Mouse (Mus musculus) hindbrain, embryonic 12.5 days (tissue): Measurements from ENCODE around the gene Tmem181a. TPM values are rescaled to one million over a fixed set of nuclear protein-coding genes. Genes with fewer than 3 reads are reported as not detected.
"Not testable (repeated sequence)": the region's sequence is repeated elsewhere in the genome, so short reads cannot be mapped to it uniquely, and the experiment has no call there.

Experiments
- ATAC-seq: fragments of 200-750 bp; cut with Nextera tagmentation; 2 replicates; pipeline ENCODE4 v1.8.0; 2017; ENCODE audit warnings: moderate TSS enrichment; ENCODE audit not compliant: low FRiP score
- H3K27ac ChIP-seq: fragments of 300-500 bp; sonication (generic); 2 replicates; pipeline ENCODE4 v1.5.1; 2016; ENCODE audit warnings: mild to moderate bottlenecking
- H3K27me3 ChIP-seq: fragments of 300-500 bp; sonication (generic); 2 replicates; pipeline ENCODE4 v1.6.1; 2016; ENCODE audit warnings: mild to moderate bottlenecking
- H3K36me3 ChIP-seq: fragments of 300-500 bp; sonication (generic); 2 replicates; pipeline ENCODE4 v1.6.1; 2016; ENCODE audit warnings: mild to moderate bottlenecking
- H3K4me1 ChIP-seq: fragments of 300-500 bp; sonication (generic); 2 replicates; pipeline ENCODE4 v1.6.1; 2016
- H3K4me2 ChIP-seq: fragments of 300-500 bp; sonication (generic); replicated peaks from 2 replicates; pipeline ENCODE4 v1.6.1; 2016; ENCODE audit warnings: mild to moderate bottlenecking
- H3K4me3 ChIP-seq: fragments of 300-500 bp; sonication (generic); 2 replicates; pipeline ENCODE4 v1.5.1; 2016; ENCODE audit warnings: mild to moderate bottlenecking
- H3K9ac ChIP-seq: fragments of 300-500 bp; sonication (generic); 2 replicates; pipeline ENCODE4 v1.6.1; 2016; ENCODE audit warnings: mild to moderate bottlenecking, moderate library complexity
- H3K9me3 ChIP-seq: fragments of 300-500 bp; sonication (generic); replicated peaks from 2 replicates; pipeline ENCODE4 v1.6.1; 2016; ENCODE audit warnings: mild to moderate bottlenecking
- WGBS: fragments of 180-500 bp; shearing (Covaris S2); methylation state at CpG from one replicate; pipeline ENCODE4 v1.1.7; 2016; 5-methylcytosine and 5-hydroxymethylcytosine counted together
- polyA plus RNA-seq: library from polyadenylated mRNA; unstranded; fragments of >200 nt; fragmentation: Nextera tagmentation; extraction: Ambion mirVana; gene quantifications from 2 replicates; pipeline ENCODE4 v1.2.1, GENCODE M21; 2016

Gene Tmem181a
- polyA plus RNA-seq, 1 experiment from 2014 or later = 37.5 TPM

DNA sequence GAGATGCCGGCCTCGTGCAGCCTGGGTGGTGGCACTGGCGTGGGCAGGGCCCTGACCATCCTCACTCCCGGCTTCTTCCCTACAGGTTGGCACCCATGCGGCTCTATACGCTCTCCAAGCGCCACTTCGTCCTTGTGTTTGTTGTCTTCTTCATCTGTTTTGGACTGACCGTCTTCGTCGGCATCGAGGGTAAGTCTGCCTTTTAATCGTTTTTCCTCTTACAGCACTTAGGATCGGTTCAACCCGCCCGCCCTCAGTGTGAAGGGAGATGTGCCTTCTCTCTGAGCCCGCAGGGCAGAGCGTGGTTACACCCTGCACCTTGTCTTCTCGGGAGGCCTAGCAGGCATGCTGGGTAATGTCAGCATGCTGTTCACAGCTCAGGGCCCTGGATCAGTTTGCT lies 23.9 kb downstream of the Tmem181a start:
- 95% methylated on average over 17 of the region's 19 CpGs for WGBS
- not testable (repeated sequence) for H3K27me3 ChIP-seq, H3K4me3 ChIP-seq, H3K36me3 ChIP-seq, H3K9ac ChIP-seq, H3K4me2 ChIP-seq, H3K4me1 ChIP-seq, H3K9me3 ChIP-seq, H3K27ac ChIP-seq, ATAC-seq

DNA sequence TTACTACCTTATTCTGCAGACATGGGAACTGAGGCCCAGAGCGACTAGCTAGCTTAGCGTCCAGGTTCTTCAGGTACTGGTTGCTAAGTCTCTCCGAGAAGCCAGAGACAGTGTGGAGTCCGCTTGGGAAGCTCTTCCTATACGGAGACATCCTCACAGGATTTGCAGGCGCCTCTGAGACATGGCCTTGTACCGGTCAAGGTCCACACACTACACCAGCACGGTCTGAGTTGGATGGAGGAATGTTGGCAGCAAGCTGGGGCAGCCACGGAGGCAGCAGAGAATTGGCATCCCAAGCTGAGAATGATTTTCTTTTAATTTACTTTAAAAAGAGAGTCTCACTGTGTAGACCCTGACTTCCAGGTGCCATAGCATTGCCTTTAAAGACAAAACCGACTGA lies 26.5 kb downstream of the Tmem181a start:
- H3K36me3 ChIP-seq, ATAC-seq, H3K4me1 ChIP-seq, H3K4me2 ChIP-seq, H3K9ac ChIP-seq, H3K27me3 ChIP-seq, H3K27ac ChIP-seq, H3K4me3 ChIP-seq, H3K9me3 ChIP-seq: not testable (repeated sequence)
- 96% methylated on average over 8 of the region's 10 CpGs for WGBS

DNA sequence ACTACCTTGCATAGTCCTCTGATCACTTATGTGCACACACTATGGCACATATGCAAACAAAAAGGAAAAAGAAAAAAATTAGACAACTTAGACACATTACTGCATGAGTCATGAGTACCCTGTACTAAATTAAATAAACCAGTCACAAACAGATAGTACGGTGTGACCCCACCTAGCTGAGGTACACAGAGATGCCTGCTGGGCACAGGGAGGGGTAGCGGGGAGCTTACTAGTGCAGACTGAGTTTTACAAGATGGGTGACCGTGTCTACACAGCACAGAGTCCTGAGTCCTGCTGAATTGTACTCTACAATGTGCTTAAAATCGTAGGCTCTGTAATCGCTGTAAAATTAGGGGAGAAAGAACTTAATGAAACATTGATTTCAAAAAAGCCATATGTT lies 29.5 kb downstream of the Tmem181a start:
- 97% methylated on average over 5 of the region's 5 CpGs for WGBS
- ATAC-seq, H3K27me3 ChIP-seq, H3K4me1 ChIP-seq, H3K36me3 ChIP-seq, H3K4me2 ChIP-seq, H3K9me3 ChIP-seq, H3K9ac ChIP-seq, H3K4me3 ChIP-seq, H3K27ac ChIP-seq: not testable (repeated sequence)

DNA sequence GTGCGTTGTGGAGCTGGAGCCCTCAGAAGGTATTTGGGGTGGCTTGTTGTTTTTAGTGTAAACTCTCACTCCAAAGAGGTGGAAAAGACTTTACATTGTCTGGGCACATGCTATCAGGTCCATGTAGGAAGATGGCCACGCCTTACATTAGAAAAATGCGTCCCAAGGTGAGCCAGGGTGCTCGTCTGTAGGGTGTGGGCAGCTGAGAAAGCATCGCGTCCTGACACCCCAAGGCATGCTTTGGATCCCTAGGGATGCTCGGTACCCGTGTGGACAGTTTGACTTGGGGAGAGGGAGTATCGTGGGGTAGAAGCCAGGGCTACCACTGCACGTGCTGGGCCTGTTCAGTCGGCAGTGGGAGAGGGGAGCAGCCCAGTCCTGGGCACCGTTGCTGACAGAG lies 32.4 kb downstream of the Tmem181a start:
- H3K9ac ChIP-seq, H3K4me2 ChIP-seq, H3K4me1 ChIP-seq, ATAC-seq, H3K9me3 ChIP-seq, H3K27ac ChIP-seq, H3K36me3 ChIP-seq, H3K27me3 ChIP-seq, H3K4me3 ChIP-seq: not testable (repeated sequence)
- WGBS = 95% methylated on average over 12 of the region's 12 CpGs

DNA sequence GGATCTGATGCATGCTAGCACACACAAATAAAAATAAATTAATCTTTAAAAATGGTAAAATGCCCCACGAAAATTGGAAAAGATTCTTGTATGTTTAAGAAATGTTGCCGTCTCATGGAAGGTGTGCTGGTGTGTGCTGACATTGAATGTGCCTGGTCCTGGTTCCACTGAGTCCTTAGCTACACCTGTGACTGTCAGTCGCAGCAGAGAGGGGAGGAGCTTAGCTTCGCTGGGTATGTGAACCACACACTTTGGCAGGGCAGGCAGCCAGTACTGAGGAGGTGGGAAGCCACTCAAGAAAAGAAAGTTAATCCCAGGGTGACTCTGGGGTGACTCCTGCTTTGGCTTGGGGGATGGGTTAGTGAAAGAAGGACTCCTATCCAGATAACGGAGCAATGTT lies 37.2 kb downstream of the Tmem181a start:
- not testable (repeated sequence) for ATAC-seq, H3K9me3 ChIP-seq
- 100% methylated on average over 1 of the region's 5 CpGs for WGBS

DNA sequence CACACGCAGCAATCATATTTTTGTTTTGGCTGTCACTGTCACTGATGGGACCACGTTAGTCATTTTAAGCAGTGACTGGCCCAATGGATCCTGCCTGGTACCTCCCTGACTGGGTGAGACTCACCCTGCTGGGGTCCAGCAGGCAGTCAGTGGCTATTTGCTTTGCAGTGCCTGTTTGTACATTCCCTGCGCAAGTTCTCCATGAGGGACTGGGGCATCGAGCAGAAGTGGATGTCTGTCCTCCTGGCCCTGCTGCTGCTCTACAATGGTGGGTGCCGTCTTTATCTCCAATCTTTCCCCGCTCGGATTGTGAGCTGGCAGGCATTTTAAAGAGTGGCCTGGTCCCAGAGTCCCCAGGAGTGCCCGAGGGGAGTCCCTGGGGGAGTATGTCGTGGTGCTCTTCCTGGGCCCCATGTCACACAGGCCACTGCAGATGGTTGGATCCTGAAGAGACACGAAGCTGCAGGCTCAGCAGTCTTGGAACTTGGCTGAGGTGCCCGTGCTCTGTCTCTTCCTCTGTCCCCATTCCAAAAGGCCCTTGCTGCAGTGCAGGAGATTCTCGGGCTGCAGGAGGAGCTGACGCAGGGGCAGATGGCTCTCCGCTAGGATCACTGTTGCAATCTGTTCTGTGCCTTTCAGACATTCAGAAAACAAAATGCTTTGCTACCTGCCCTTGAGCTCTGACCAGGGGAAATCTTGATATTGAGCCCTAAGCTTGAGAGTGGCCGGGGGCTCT lies 40.6 kb downstream of the Tmem181a start:
- not testable (repeated sequence) for H3K36me3 ChIP-seq, H3K9me3 ChIP-seq, H3K27ac ChIP-seq, H3K4me2 ChIP-seq, H3K4me3 ChIP-seq, H3K27me3 ChIP-seq, ATAC-seq, H3K4me1 ChIP-seq, H3K9ac ChIP-seq
- 91% methylated on average over 9 of the region's 15 CpGs for WGBS

More for the DNA sequence above, 37.2 kb downstream of the Tmem181a start:
- H3K4me3 ChIP-seq, H3K4me2 ChIP-seq, H3K27ac ChIP-seq, H3K4me1 ChIP-seq, H3K9ac ChIP-seq, H3K36me3 ChIP-seq, H3K27me3 ChIP-seq: not testable (repeated sequence)

DNA sequence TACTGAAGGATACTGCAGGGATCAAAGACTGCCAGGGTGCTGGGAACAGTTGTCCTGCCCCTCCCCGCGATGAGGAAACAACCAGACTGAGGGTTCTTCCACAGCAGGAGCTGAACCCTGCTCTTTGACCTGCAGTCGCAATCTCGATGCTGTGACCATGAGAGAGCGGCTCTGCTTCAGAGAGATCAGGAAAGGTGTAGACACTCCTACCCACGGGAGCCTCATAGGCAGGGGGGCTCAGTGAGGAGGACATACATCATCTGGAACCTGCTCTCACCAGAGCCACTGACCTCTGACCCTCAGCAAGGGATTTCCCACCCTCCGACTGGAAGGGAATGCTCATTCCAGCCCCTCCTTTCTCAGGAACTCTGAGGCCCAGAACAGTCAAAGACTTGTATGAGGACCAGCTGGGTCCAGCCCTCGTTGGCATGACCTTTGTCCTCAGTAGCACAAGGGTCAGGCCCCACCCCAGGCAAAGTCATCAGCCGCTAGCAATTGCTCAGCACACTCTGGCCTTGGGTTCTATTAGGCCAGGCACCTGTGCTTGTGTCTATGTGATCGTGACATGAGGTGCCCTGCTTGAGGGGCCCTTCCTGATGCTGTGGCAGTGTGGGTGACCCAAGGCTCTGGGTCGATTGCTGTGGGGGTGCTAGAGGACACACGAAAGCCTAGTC lies 43.7 kb downstream of the Tmem181a start:
- not testable (repeated sequence) for H3K27ac ChIP-seq, H3K4me3 ChIP-seq, H3K4me1 ChIP-seq, H3K9me3 ChIP-seq, ATAC-seq, H3K36me3 ChIP-seq, H3K27me3 ChIP-seq, H3K9ac ChIP-seq, H3K4me2 ChIP-seq
- WGBS = 70% methylated on average over 8 of the region's 12 CpGs

DNA sequence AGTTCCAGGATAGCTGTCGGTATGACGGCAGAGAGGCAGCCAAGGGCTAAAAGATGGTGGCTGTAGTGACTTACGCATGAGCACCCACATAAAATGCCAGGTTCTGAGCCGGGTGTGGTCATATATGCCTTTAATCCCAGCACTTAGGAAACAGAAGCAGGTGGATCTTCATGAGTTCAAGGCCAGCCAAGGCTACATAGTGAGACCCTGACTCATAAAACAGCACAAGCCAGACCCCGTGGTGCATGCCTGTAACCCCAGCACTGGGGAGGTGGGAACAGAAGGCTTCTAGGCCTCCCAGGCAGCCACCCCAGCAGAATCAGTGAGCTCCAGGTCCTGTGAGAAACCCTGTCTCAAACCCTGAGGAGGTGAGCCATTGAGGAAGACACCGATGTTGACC lies 48.2 kb downstream of the Tmem181a start:
- not testable (repeated sequence) for H3K36me3 ChIP-seq, H3K27ac ChIP-seq, H3K27me3 ChIP-seq, H3K9me3 ChIP-seq, H3K4me1 ChIP-seq, H3K4me3 ChIP-seq, H3K9ac ChIP-seq, H3K4me2 ChIP-seq, ATAC-seq
- WGBS = 91% methylated on average over 5 of the region's 6 CpGs

DNA sequence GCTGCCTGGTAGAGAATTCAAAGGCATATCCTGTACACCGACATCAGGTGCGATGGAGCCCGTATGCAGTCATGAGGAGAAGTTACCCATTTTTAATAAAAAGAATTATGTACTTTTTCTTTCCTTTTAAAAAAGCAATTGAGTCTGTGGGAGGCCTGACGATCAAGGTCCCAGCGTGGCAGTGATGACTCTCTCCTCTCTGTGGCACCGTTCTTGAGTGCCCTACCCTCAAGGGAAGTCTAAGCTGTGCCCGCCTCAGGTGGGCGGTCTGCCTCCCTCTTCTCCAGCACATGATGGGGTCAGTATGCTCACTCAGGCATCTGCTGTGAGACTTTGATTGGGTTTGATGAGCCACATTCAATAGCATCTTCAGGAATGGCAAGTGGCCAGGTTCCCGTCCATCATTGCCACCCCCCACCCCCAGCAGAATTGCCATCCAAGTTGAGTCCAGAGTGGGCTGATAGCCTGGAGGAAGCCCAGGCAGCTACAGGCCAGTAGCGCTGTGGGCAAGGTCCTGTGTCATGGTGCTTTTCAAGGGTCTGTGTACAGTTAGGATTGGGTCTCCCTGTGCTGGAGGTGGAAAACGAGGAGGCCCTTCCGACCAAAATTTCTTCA lies 49.1 kb downstream of the Tmem181a start:
- not testable (repeated sequence) for H3K27me3 ChIP-seq, H3K4me3 ChIP-seq, H3K36me3 ChIP-seq, ATAC-seq, H3K4me1 ChIP-seq, H3K9me3 ChIP-seq, H3K4me2 ChIP-seq, H3K27ac ChIP-seq, H3K9ac ChIP-seq
- 87% methylated on average over 12 of the region's 12 CpGs for WGBS

DNA sequence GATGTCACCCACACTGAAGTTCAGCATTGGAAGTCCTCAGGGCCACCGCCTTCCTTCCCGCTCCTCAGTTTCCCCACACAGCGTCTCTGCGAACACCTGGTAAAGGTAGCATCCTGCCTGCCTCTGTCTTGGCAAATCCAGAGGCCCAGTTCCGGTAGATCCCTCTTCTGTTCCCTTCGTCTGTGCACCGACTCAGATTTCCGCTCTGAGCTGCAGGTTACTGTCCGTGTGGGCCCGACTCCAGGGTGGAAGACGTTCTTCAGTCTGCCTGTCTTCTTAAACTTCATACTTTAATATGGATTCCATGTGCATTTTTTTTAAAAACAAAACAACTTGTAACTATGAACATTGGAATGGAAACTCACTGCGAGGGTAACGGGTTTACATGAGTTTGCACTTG lies 49.8 kb downstream of the Tmem181a start:
- not testable (repeated sequence) for H3K27ac ChIP-seq, H3K27me3 ChIP-seq, H3K4me2 ChIP-seq, H3K9ac ChIP-seq, ATAC-seq, H3K4me3 ChIP-seq, H3K36me3 ChIP-seq, H3K9me3 ChIP-seq, H3K4me1 ChIP-seq
- WGBS = 97% methylated on average over 11 of the region's 13 CpGs

DNA sequence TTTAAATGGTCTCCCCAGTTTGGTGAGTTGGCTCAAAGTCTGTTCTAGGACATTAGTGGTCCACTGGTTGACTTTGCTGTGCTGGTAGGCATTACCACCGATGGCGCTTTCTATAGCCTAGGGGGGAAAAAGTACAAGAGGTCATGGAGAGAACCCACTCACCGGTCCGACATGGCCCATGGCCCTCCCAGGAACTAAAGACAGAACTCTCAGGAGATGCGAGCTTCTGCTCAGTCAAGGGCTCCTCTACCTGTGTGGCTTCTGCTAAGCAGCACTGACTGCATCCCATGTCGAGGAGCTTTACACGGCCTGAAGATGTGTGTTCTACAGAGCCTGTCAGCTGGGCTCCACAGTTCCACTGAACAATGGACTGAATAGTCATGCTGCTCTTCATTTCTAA lies 55.1 kb downstream of the Tmem181a start:
- ATAC-seq, H3K36me3 ChIP-seq, H3K27me3 ChIP-seq, H3K4me2 ChIP-seq, H3K4me1 ChIP-seq, H3K27ac ChIP-seq, H3K9ac ChIP-seq, H3K9me3 ChIP-seq, H3K4me3 ChIP-seq: not testable (repeated sequence)
- 89% methylated on average over 7 of the region's 7 CpGs for WGBS

DNA sequence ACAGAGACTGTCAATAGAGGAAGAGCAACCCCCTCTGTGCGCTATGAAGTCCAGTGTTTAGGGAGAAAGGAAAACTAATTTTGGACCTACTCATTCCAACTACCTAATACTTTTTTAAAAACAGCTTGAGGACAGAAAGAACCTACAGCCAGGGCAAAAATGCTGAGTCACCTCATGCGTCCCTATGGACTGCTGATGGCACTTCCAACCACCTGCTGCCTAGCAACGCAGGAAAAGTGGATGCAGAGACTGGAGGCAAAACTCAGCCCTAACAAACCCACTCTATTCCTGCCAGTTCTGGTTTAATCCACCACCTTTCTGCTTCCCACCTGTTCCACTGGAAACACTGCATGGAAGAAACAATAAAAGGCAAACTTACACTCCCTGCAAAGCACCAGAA lies 56.1 kb downstream of the Tmem181a start:
- H3K9me3 ChIP-seq, ATAC-seq: not testable (repeated sequence)

DNA sequence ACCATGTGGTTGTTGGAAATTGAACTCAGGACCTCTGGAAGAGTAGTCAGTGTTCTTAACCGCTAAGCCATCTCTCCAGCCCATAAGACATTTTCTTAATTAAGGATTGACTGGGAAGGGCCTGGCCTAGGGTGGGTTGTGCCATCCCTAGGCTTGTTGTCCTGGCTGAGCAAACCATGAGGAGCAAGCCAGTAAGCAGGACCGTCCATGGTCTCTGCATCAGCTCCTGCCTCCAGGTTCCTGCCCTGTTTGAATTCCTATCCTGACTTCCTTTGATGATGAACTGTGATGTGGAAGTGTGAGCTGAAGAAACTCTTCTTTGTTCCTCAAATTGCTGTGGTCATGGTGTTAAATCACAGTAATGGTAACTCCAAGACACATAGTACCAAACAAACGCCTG lies 57.8 kb downstream of the Tmem181a start:
- H3K36me3 ChIP-seq, H3K9me3 ChIP-seq, H3K4me1 ChIP-seq, ATAC-seq, H3K9ac ChIP-seq, H3K27ac ChIP-seq, H3K4me3 ChIP-seq, H3K27me3 ChIP-seq, H3K4me2 ChIP-seq: not testable (repeated sequence)
- 79% methylated on average over 2 of the region's 3 CpGs for WGBS

More for the DNA sequence above, 56.1 kb downstream of the Tmem181a start:
- WGBS = 73% methylated on average over 3 of the region's 3 CpGs
- not testable (repeated sequence) for H3K27ac ChIP-seq, H3K27me3 ChIP-seq, H3K4me2 ChIP-seq, H3K9ac ChIP-seq, H3K4me3 ChIP-seq, H3K36me3 ChIP-seq, H3K4me1 ChIP-seq
